Mouse (Mus musculus) C2C12 (cell line): Measurements from ENCODE around the gene Clcf1. TPM values are rescaled to one million over a fixed set of nuclear protein-coding genes. Genes with fewer than 3 reads are reported as not detected.

Experiments used
- H3K27me3 ChIP-seq: one replicate; pipeline ENCODE4 v1.6.1; 2011; ENCODE audit not compliant: control insufficient read depth, insufficient read depth, insufficient read length
- H3K36me3 ChIP-seq: one replicate; pipeline ENCODE4 v1.6.1; 2011; ENCODE audit not compliant: control insufficient read depth, insufficient read depth
- H3K4me3 ChIP-seq: one replicate; pipeline ENCODE4 v1.5.1; 2011; ENCODE audit warnings: mild to moderate bottlenecking, control low read depth; ENCODE audit not compliant: poor library complexity, insufficient read depth, severe bottlenecking
- H3K79me2 ChIP-seq: one replicate; pipeline ENCODE4 v1.6.1; 2011; ENCODE audit not compliant: control insufficient read depth, insufficient read depth
- H3K79me3 ChIP-seq: one replicate; pipeline ENCODE4 v1.6.1; 2011; ENCODE audit warnings: low read depth, control low read depth
- H3ac ChIP-seq: one replicate; pipeline ENCODE3; 2011; ENCODE audit warnings: low read depth; ENCODE audit not compliant: control insufficient read depth, insufficient read length
- CEBPB ChIP-seq: IDR thresholded peaks from one replicate; pipeline ENCODE4 v1.6.1; 2011; ENCODE audit warnings: low read depth, mild to moderate bottlenecking, control low read depth, moderate library complexity
- CTCF ChIP-seq: IDR thresholded peaks from one replicate; pipeline ENCODE4 v1.5.1; 2011; ENCODE audit not compliant: control insufficient read depth, insufficient read depth, insufficient read length
- FOSL1 ChIP-seq: IDR thresholded peaks from one replicate; pipeline ENCODE4 v1.8.0; 2011; ENCODE audit warnings: mild to moderate bottlenecking, low read length; ENCODE audit not compliant: poor library complexity, insufficient read depth, severe bottlenecking
- MAX ChIP-seq: IDR thresholded peaks from one replicate; pipeline ENCODE4 v1.6.1; 2011; ENCODE audit warnings: mild to moderate bottlenecking, control low read depth
- MYOD1 ChIP-seq: IDR thresholded peaks from one replicate; pipeline ENCODE4 v1.6.1; 2011; ENCODE audit warnings: low read depth; ENCODE audit not compliant: control insufficient read depth, insufficient read length
- MYOG ChIP-seq: IDR thresholded peaks from one replicate; pipeline ENCODE4 v1.6.1; 2011; ENCODE audit not compliant: control insufficient read depth, insufficient read length; ENCODE audit errors: extremely low read depth
- USF1 ChIP-seq: IDR thresholded peaks from one replicate; pipeline ENCODE4 v1.6.1; 2011; ENCODE audit warnings: low read depth, mild to moderate bottlenecking, control low read depth, moderate library complexity
- polyA plus RNA-seq: library from polyadenylated mRNA; unstranded; fragments of >200 nt; fragmentation: generic; extraction: Trizol; gene quantifications from one replicate; pipeline ENCODE4 v1.2.1, GENCODE M21; 2012; ENCODE audit warnings: missing spikeins

Gene Clcf1
- polyA plus RNA-seq, 1 experiment, result 24.8 TPM

DNA sequence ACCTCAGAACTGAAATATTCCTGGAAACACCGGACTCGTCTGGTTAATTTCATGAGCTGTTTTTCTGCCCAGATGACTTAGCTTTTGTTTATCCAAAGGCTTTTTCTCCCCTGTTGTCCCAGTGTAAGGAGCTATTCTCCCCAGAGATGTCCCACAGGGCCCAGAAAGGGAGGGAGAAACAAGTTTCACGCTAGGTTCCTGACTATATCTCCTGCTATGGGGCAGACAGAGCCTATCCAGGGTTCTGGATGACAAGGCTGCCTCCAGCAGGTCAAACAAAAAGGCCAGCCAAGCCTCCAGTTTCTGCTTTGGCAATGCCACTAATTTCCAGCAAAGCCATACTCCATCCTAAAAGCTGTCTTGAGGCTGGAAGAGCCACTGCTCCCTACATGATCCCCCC is 3.8 kb downstream of the Clcf1 start:
- Histone ChIP-seq H3K79me2 (peaks cover 86% of the 10 kb centered on the region), H3K79me3 (peaks cover 54% of the 10 kb centered on the region), H3K4me3 (no peak overlapping the region), H3K36me3 (peaks cover 40% of the 10 kb centered on the region), H3ac (no peak overlapping the region), H3K27me3 (no peaks in the 10 kb centered on the region)
- no peak for TF ChIP-seq USF1
- no peak for TF ChIP-seq MYOD1
- no peak for TF ChIP-seq MYOG
- TF ChIP-seq CTCF, result no peak
- TF ChIP-seq FOSL1, result no peak
- no peak for TF ChIP-seq MAX
- no peak for TF ChIP-seq CEBPB

DNA sequence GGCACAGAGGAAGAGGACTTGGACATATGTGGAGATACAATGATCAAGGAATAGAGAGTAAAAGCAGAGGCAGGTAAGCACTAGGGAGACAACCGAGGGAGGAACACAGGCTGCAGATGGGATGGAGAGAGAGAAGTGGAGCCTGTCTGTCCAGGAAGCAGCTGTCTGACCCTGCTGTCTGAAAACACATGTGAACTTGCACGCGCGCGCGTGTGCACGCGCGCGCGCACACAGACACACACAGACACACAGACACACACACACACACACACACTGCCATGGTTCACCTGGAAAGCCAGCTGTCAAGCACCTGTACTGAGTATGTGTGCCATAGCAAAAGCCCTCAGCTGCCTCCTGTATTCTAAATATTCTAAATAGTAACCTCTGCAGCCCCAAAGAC is 4.3 kb downstream of the Clcf1 start:
- Histone ChIP-seq H3K79me3 (peaks cover 54% of the 10 kb centered on the region), H3K4me3 (no peak overlapping the region), H3K79me2 (peaks cover 88% of the 10 kb centered on the region), H3K36me3 (peaks cover 44% of the 10 kb centered on the region), H3ac (no peak overlapping the region), H3K27me3 (no peaks in the 10 kb centered on the region)
- no peak for TF ChIP-seq FOSL1
- no peak for TF ChIP-seq CEBPB
- no peak for TF ChIP-seq USF1
- TF ChIP-seq CTCF, result no peak
- TF ChIP-seq MAX, result no peak
- no peak for TF ChIP-seq MYOD1
- TF ChIP-seq MYOG, result no peak

DNA sequence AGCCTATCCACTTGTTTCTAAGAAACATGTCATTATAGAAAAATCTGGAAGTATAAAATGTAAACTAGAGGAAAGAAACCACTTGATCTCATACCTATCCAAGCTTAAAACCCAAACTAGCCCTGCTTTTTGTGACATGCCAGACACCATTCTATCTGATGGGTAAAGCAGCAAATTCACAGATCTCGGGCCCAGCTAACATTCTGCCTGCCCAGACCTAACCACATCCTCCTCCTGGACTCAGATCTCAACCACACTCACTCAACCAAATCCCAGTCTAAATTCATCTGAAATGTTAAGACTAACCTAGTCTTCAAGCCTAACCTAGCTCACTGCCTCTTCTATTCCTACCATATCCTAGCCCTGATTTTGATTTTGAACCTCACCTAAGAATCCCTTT is 4.7 kb downstream of the Clcf1 start:
- H3K36me3 ChIP-seq, result peaks cover 49% of the 10 kb centered on the region
- H3K27me3 ChIP-seq, result no peaks in the 10 kb centered on the region
- H3K4me3 ChIP-seq, result no peak overlapping the region
- peaks cover 54% of the 10 kb centered on the region for H3K79me3 ChIP-seq
- peaks cover 88% of the 10 kb centered on the region for H3K79me2 ChIP-seq
- no peak overlapping the region for H3ac ChIP-seq
- no peak for TF ChIP-seq MYOG
- TF ChIP-seq CEBPB, result no peak
- no peak for TF ChIP-seq USF1
- no peak for TF ChIP-seq FOSL1
- no peak for TF ChIP-seq MYOD1
- no peak for TF ChIP-seq CTCF
- no peak for TF ChIP-seq MAX

DNA sequence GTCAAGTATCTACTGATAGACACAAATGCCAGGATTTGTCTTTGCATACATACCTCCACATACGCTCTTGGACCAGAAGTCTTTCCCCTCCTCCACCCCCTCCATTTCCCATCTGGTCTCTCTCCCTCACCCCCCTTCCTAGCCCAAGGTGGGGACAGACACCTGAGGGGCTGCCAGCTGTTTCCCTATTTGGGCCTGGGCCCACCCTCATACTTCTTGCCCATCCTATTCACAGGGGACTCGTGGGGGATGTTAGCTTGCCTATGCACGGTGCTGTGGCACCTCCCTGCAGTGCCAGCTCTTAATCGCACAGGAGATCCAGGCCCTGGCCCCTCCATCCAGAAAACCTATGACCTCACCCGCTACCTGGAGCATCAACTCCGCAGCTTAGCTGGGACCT is 5.9 kb downstream of the Clcf1 start:
- Histone ChIP-seq H3ac (no peak overlapping the region), H3K79me2 (peaks cover 81% of the 10 kb centered on the region), H3K36me3 (peaks cover 56% of the 10 kb centered on the region), H3K79me3 (peaks cover 54% of the 10 kb centered on the region), H3K4me3 (no peak overlapping the region), H3K27me3 (no peaks in the 10 kb centered on the region)
- TF ChIP-seq CTCF (no peak), CEBPB (no peak)

DNA sequence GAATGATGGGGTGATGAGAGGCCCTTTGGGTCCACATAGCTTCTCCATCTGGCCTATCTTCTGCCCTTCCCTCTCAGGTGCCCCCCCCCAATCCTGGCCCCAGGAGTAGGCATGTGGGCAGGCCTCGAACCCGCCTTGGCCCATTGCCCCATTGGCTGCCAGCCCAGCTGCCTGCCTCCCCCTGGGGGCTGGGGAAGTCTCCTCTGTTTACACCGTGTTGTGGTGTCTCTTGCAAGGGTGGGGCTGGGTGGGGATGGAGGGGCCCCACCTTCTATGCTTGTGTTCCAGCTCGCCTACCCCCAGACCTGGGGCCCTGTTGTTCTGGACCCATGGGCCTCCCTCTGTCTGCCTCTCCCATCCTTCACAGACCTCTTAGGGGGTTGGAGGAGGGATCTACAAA is 6.4 kb downstream of the Clcf1 start:
- Histone ChIP-seq H3K27me3 (no peaks in the 10 kb centered on the region), H3K79me2 (peaks cover 76% of the 10 kb centered on the region), H3K36me3 (peaks cover 56% of the 10 kb centered on the region), H3K79me3 (peaks cover 53% of the 10 kb centered on the region), H3ac (no peak overlapping the region), H3K4me3 (no peak overlapping the region)
- TF ChIP-seq MAX (no peak), CEBPB (no peak), MYOD1 (no peak), USF1 (no peak), MYOG (no peak), CTCF (no peak), FOSL1 (no peak)

DNA sequence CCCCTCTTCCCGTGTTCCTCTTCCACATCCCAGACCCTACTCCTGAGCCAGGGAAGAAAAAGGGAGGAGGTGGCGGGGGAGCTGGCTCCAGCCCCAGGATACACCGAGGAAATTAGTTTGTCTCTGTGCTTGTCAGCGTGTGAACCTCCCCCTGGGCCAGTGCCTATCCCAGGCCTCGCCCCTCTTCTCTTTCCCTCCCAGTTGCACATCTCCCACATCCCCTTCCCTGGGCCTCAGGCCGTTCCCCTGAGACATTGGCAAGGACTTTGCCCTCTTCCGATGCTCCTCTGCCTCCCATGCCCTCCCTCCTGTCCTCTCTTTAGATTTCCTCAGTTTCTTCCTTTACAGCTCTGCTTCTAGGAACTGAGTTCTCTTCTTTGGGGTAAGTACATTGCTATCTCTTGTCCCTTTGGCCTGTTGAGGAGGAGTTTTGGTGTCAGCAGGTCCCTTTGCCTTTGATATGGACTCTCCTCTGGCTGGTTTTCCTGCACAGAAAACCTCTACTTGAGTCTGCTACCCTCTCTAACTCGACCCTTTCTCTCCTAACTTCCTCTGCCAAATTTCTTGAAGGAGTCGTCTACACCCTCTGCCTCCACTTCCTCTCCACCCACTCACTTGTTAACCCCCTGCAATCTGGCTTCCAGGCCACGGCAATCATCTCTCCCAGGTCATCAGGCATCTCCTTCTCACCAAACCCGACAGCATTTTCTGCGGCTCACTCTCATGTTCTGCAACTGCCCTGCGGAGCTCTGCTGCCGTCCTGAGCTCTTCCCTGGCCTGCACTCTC is 7.1 kb downstream of the Clcf1 start:
- Histone ChIP-seq H3ac (peak overlapping the region; percentile 39), H3K27me3 (no peaks in the 10 kb centered on the region), H3K4me3 (no peak overlapping the region), H3K36me3 (peaks cover 56% of the 10 kb centered on the region), H3K79me3 (peaks cover 46% of the 10 kb centered on the region), H3K79me2 (peaks cover 69% of the 10 kb centered on the region)
- TF ChIP-seq CEBPB (no peak), MAX (no peak), MYOD1 (no peak), USF1 (no peak), CTCF (no peak), FOSL1 (no peak), MYOG (no peak)
